Mouse (Mus musculus) G1E (cell line): Measurements from ENCODE around the gene Olfr578. TPM values are rescaled to one million over a fixed set of nuclear protein-coding genes. Genes with fewer than 3 reads are reported as not detected.

Experiments used
- ATAC-seq: 2 replicates; pipeline ENCODE4 v1.8.0; 2016; ENCODE audit warnings: mild to moderate bottlenecking; ENCODE audit not compliant: insufficient number of reproducible peaks, poor library complexity, low FRiP score, severe bottlenecking; ENCODE audit errors: extremely low read depth
- DNase-seq: peaks from one replicate; pipeline ENCODE4 v3.0.0; 2012; ENCODE audit warnings: low spot score
- H3K27me3 ChIP-seq: 2 replicates; pipeline ENCODE4 v1.6.1; 2012; ENCODE audit warnings: mild to moderate bottlenecking, low read length, inconsistent platforms; ENCODE audit not compliant: insufficient read depth
- H3K36me3 ChIP-seq: replicated peaks from 2 replicates; pipeline ENCODE3; 2012; ENCODE audit warnings: mild to moderate bottlenecking, inconsistent platforms
- H3K4me1 ChIP-seq: 2 replicates; pipeline ENCODE4 v1.6.1; 2012; ENCODE audit warnings: low read depth, low read length, inconsistent platforms, mixed read lengths; ENCODE audit not compliant: insufficient read depth
- H3K4me3 ChIP-seq: 2 replicates; pipeline ENCODE4 v1.5.1; 2012; ENCODE audit warnings: low read depth, mild to moderate bottlenecking, inconsistent platforms, low read length, moderate library complexity, mixed read lengths
- H3K9me3 ChIP-seq: replicated peaks from 2 replicates; pipeline ENCODE4 v1.6.1; 2012; ENCODE audit warnings: inconsistent platforms
- CTCF ChIP-seq: IDR thresholded peaks from 2 replicates; pipeline ENCODE4 v1.5.1; 2012; ENCODE audit warnings: low read depth, low read length, inconsistent platforms, mixed read lengths
- GATA1 ChIP-seq: IDR thresholded peaks from 2 replicates; pipeline ENCODE4 v1.6.1; 2012; ENCODE audit warnings: borderline replicate concordance, low read length, inconsistent platforms, mixed read lengths
- GATA2 ChIP-seq: IDR thresholded peaks from 2 replicates; pipeline ENCODE4 v1.6.1; 2012; ENCODE audit warnings: low read depth, low read length, inconsistent platforms, borderline replicate concordance
- POLR2AphosphoS5 ChIP-seq: IDR thresholded peaks from 2 replicates; pipeline ENCODE4 v1.6.1; 2012; ENCODE audit warnings: low read depth, low read length, inconsistent platforms; ENCODE audit not compliant: insufficient replicate concordance
- TAL1 ChIP-seq: conservative IDR thresholded peaks from 2 replicates; pipeline ENCODE4 v1.6.1; 2012; ENCODE audit warnings: low read depth, low read length, inconsistent platforms, mixed read lengths
- polyA plus RNA-seq: library from polyadenylated mRNA; stranded (reverse); fragments of >175 nt; gene quantifications from 2 replicates; pipeline ENCODE4 v1.2.3, GENCODE M21; 2012
- total RNA-seq, 2 experiments: library from RNA; stranded (forward) in 1 of 2; stranded (reverse) in 1 of 2; fragments of 200-1000 nt in 1 of 2; fragments of >200 nt in 1 of 2; fragmentation: Nextera tagmentation in 1 of 2; gene quantifications; 2 replicates each; pipeline ENCODE4 v1.2.3; 2014 to 2017

Gene Olfr578
- total and polyA plus RNA-seq, 3 experiments = 0.05 TPM; not detected in 2

DNA sequence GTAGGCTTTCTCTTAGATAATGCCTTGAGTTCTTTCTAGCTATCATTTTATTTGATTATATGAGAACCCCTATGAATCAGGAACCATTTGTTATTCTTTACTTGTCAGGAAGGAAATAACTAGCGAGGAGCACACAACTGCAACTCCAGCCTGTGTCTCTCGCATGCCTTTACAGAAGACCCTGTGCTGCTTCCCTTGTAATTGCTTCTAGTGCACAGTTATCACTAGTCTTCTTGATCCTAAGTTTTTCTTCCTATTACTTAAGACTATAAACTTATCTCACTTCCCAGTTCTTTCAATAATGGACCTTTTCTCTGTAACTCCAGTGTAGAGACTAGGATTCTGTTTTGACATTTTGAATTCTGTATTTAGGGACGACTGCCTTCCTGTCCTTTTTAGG is 31.0 kb downstream of the Olfr578 start:
- ATAC-seq (no peak), DNase-seq (no peak)
- no peak overlapping the region for H3K4me3 ChIP-seq
- H3K36me3 ChIP-seq = no peaks in the 10 kb centered on the region
- no peaks in the 10 kb centered on the region for H3K9me3 ChIP-seq
- peaks cover 11% of the 10 kb centered on the region; the same call in 1 of the 2 replicates for H3K4me1 ChIP-seq
- TF ChIP-seq POLR2AphosphoS5 (no peak), GATA1 (no peak), TAL1 (no peak), CTCF (no peak), GATA2 (no peak)
- H3K27me3 ChIP-seq = no peaks in the 10 kb centered on the region

- no peaks in the 10 kb centered on the region for H3K4me1 ChIP-seq
- H3K9me3 ChIP-seq = no peaks in the 10 kb centered on the region
- DNase-seq = no peak
- TF ChIP-seq CTCF = no peak
- H3K4me3 ChIP-seq = no peak overlapping the region
- no peaks in the 10 kb centered on the region for H3K27me3 ChIP-seq
- H3K36me3 ChIP-seq = no peaks in the 10 kb centered on the region
- ATAC-seq = no peak
These were observed 38.4 kb downstream of the Olfr578 start for GRCm38 (mm10) chr7:102950732-102951131.

- ATAC-seq = no peak
- H3K9me3 ChIP-seq = no peaks in the 10 kb centered on the region
- H3K4me3 ChIP-seq = no peak within 1 kb of the TSS
- TF ChIP-seq GATA2 (no peak), POLR2AphosphoS5 (no peak), TAL1 (no peak)
- no peak for DNase-seq
- H3K4me1 ChIP-seq = no peaks in the 10 kb centered on the region; the same call in 1 of the 2 replicates
- H3K36me3 ChIP-seq = no peaks in the 10 kb centered on the region
- H3K27me3 ChIP-seq = no peaks in the 10 kb centered on the region
These were observed 41.0 kb downstream of the Olfr578 start, which contains the start of gene Olfr574 for GRCm38 (mm10) chr7:102948167-102948566. Gene Olfr574 (plus strand): TSS chr7:102948467.

GRCm38 (mm10) chr7:102943417-102943816 is 45.7 kb downstream of the Olfr578 start:
- no peak for ATAC-seq
- DNase-seq = no peak
- no peaks in the 10 kb centered on the region for H3K9me3 ChIP-seq
- H3K27me3 ChIP-seq = no peaks in the 10 kb centered on the region
- no peak for TF ChIP-seq TAL1
- H3K4me1 ChIP-seq = no peaks in the 10 kb centered on the region; the same call in 1 of the 2 replicates
- no peak overlapping the region for H3K4me3 ChIP-seq
- no peaks in the 10 kb centered on the region for H3K36me3 ChIP-seq

- no peaks in the 10 kb centered on the region for H3K36me3 ChIP-seq
- H3K27me3 ChIP-seq = no peaks in the 10 kb centered on the region
- TF ChIP-seq POLR2AphosphoS5 (no peak), TAL1 (no peak)
- ATAC-seq (no peak), DNase-seq (no peak)
- H3K9me3 ChIP-seq = no peaks in the 10 kb centered on the region
- H3K4me3 ChIP-seq = no peak within 1 kb of the TSS
- no peaks in the 10 kb centered on the region; the same call in 1 of the 2 replicates for H3K4me1 ChIP-seq
These were observed 46.6 kb downstream of the Olfr578 start, which contains the start of gene Olfr573-ps1 for GRCm38 (mm10) chr7:102942475-102942874. Gene Olfr573-ps1 (minus strand): TSS chr7:102942575.

Other genes starting within 250 kb of the Olfr578 start
Only the 20 nearest of the 26 such genes appear.
- gene Olfr564, start 185.8 kb downstream of the Olfr578 start, total RNA-seq (2014; fragmentation: Nextera tagmentation) = not detected in 2 replicates
- not detected in 2 replicates for gene Olfr564, start 185.8 kb downstream of the Olfr578 start, total RNA-seq (2017)
- not detected in 2 replicates for gene Olfr564, start 185.8 kb downstream of the Olfr578 start, polyA plus RNA-seq
- gene Olfr566, start 130.6 kb downstream of the Olfr578 start, total RNA-seq (2014; fragmentation: Nextera tagmentation) = not detected in 2 replicates
- gene Olfr566, start 130.6 kb downstream of the Olfr578 start, total RNA-seq (2017) = 0.06 and 0.16 TPM in 2 replicates
- not detected in 2 replicates for gene Olfr566, start 130.6 kb downstream of the Olfr578 start, polyA plus RNA-seq
- gene Olfr568, start 112.2 kb downstream of the Olfr578 start, total RNA-seq (2014; fragmentation: Nextera tagmentation) = not detected in 2 replicates
- not detected in 2 replicates for gene Olfr568, start 112.2 kb downstream of the Olfr578 start, total RNA-seq (2017)
- gene Olfr568, start 112.2 kb downstream of the Olfr578 start, polyA plus RNA-seq = not detected in 2 replicates
- not detected in 2 replicates for gene Olfr569, start 98.4 kb downstream of the Olfr578 start, total RNA-seq (2014; fragmentation: Nextera tagmentation)
- gene Olfr569, start 98.4 kb downstream of the Olfr578 start, total RNA-seq (2017) = 0.06 and 0.16 TPM in 2 replicates
- gene Olfr569, start 98.4 kb downstream of the Olfr578 start, polyA plus RNA-seq = not detected in 2 replicates
- gene Olfr570, start 94.7 kb downstream of the Olfr578 start, total RNA-seq (2014; fragmentation: Nextera tagmentation) = not detected in 2 replicates
- gene Olfr570, start 94.7 kb downstream of the Olfr578 start, total RNA-seq (2017) = not detected in 2 replicates
- gene Olfr570, start 94.7 kb downstream of the Olfr578 start, polyA plus RNA-seq = not detected in 2 replicates
- 0.15 TPM in 1 of 2 replicates, not detected in the other for gene Olfr571, start 71.8 kb downstream of the Olfr578 start, total RNA-seq (2014; fragmentation: Nextera tagmentation)
- gene Olfr571, start 71.8 kb downstream of the Olfr578 start, total RNA-seq (2017) = 0.11 and 0.12 TPM in 2 replicates
- not detected in 2 replicates for gene Olfr571, start 71.8 kb downstream of the Olfr578 start, polyA plus RNA-seq
- not detected in 2 replicates for gene Olfr572, start 64.9 kb downstream of the Olfr578 start, total RNA-seq (2014; fragmentation: Nextera tagmentation)
- 0.22 TPM in 1 of 2 replicates, not detected in the other for gene Olfr572, start 64.9 kb downstream of the Olfr578 start, total RNA-seq (2017)
- gene Olfr572, start 64.9 kb downstream of the Olfr578 start, polyA plus RNA-seq = not detected in 2 replicates
- gene Olfr573-ps1, start 46.7 kb downstream of the Olfr578 start, total RNA-seq (2014; fragmentation: Nextera tagmentation) = not detected in 2 replicates
- not detected in 2 replicates for gene Olfr573-ps1, start 46.7 kb downstream of the Olfr578 start, total RNA-seq (2017)
- gene Olfr573-ps1, start 46.7 kb downstream of the Olfr578 start, polyA plus RNA-seq = not detected in 2 replicates
- not detected in 2 replicates for gene Olfr574, start 40.9 kb downstream of the Olfr578 start, total RNA-seq (2014; fragmentation: Nextera tagmentation)
- gene Olfr574, start 40.9 kb downstream of the Olfr578 start, total RNA-seq (2017) = 0.17 TPM in 1 of 2 replicates, not detected in the other
- gene Olfr574, start 40.9 kb downstream of the Olfr578 start, polyA plus RNA-seq = not detected in 2 replicates
- not detected in 2 replicates for gene Olfr575, start 30.5 kb downstream of the Olfr578 start, total RNA-seq (2014; fragmentation: Nextera tagmentation)
- gene Olfr575, start 30.5 kb downstream of the Olfr578 start, total RNA-seq (2017) = 0.11 TPM in 1 of 2 replicates, not detected in the other
- gene Olfr575, start 30.5 kb downstream of the Olfr578 start, polyA plus RNA-seq = not detected in 2 replicates
- not detected in 2 replicates for gene Olfr576, start 26.7 kb downstream of the Olfr578 start, total RNA-seq (2014; fragmentation: Nextera tagmentation)
- 0.06 TPM in 1 of 2 replicates, not detected in the other for gene Olfr576, start 26.7 kb downstream of the Olfr578 start, total RNA-seq (2017)
- not detected in 2 replicates for gene Olfr576, start 26.7 kb downstream of the Olfr578 start, polyA plus RNA-seq
- not detected in 2 replicates for gene Olfr577, start 13.4 kb downstream of the Olfr578 start, total RNA-seq (2014; fragmentation: Nextera tagmentation)
- gene Olfr577, start 13.4 kb downstream of the Olfr578 start, total RNA-seq (2017) = 0.05 TPM in 1 of 2 replicates, not detected in the other
- not detected in 2 replicates for gene Olfr577, start 13.4 kb downstream of the Olfr578 start, polyA plus RNA-seq
- gene Olfr582, start 48.7 kb upstream of the Olfr578 start, total RNA-seq (2014; fragmentation: Nextera tagmentation) = not detected in 2 replicates
- 0.16 TPM in 1 of 2 replicates, not detected in the other for gene Olfr582, start 48.7 kb upstream of the Olfr578 start, total RNA-seq (2017)
- gene Olfr582, start 48.7 kb upstream of the Olfr578 start, polyA plus RNA-seq = not detected in 2 replicates
- gene Olfr583, start 62.0 kb upstream of the Olfr578 start, total RNA-seq (2014; fragmentation: Nextera tagmentation) = not detected in 2 replicates
- gene Olfr583, start 62.0 kb upstream of the Olfr578 start, total RNA-seq (2017) = 0.11 and 0.29 TPM in 2 replicates
- not detected in 2 replicates for gene Olfr583, start 62.0 kb upstream of the Olfr578 start, polyA plus RNA-seq
- gene Olfr584, start 92.6 kb upstream of the Olfr578 start, total RNA-seq (2014; fragmentation: Nextera tagmentation) = not detected in 2 replicates
- gene Olfr584, start 92.6 kb upstream of the Olfr578 start, total RNA-seq (2017) = 0.06 and 0.16 TPM in 2 replicates
- gene Olfr584, start 92.6 kb upstream of the Olfr578 start, polyA plus RNA-seq = not detected in 2 replicates
- not detected in 2 replicates for gene Olfr585, start 108.4 kb upstream of the Olfr578 start, total RNA-seq (2014; fragmentation: Nextera tagmentation)
- gene Olfr585, start 108.4 kb upstream of the Olfr578 start, total RNA-seq (2017) = not detected in 2 replicates
- gene Olfr585, start 108.4 kb upstream of the Olfr578 start, polyA plus RNA-seq = not detected in 2 replicates
- gene Olfr586, start 136.3 kb upstream of the Olfr578 start, total RNA-seq (2014; fragmentation: Nextera tagmentation) = not detected in 2 replicates
- 0.06 and 0.22 TPM in 2 replicates for gene Olfr586, start 136.3 kb upstream of the Olfr578 start, total RNA-seq (2017)
- gene Olfr586, start 136.3 kb upstream of the Olfr578 start, polyA plus RNA-seq = not detected in 2 replicates
- gene Olfr588-ps1, start 151.6 kb upstream of the Olfr578 start, total RNA-seq (2014; fragmentation: Nextera tagmentation) = not detected in 2 replicates
- 0.05 and 0.06 TPM in 2 replicates for gene Olfr588-ps1, start 151.6 kb upstream of the Olfr578 start, total RNA-seq (2017)
- not detected in 2 replicates for gene Olfr588-ps1, start 151.6 kb upstream of the Olfr578 start, polyA plus RNA-seq
- not detected in 2 replicates for gene Olfr589, start 167.0 kb upstream of the Olfr578 start, total RNA-seq (2014; fragmentation: Nextera tagmentation)
- 0.11 TPM in 1 of 2 replicates, not detected in the other for gene Olfr589, start 167.0 kb upstream of the Olfr578 start, total RNA-seq (2017)
- not detected in 2 replicates for gene Olfr589, start 167.0 kb upstream of the Olfr578 start, polyA plus RNA-seq
- gene Olfr591, start 189.0 kb upstream of the Olfr578 start, total RNA-seq (2014; fragmentation: Nextera tagmentation) = not detected in 2 replicates
- 0.05 TPM in 1 of 2 replicates, not detected in the other for gene Olfr591, start 189.0 kb upstream of the Olfr578 start, total RNA-seq (2017)
- gene Olfr591, start 189.0 kb upstream of the Olfr578 start, polyA plus RNA-seq = not detected in 2 replicates